Comparison of ENCODE assay signal across 17 mouse cellular contexts in genomic region chr6:73512907-73513306, GRCm38 (mm10). TPM values are rescaled to one million over a fixed set of nuclear protein-coding genes. Genes with fewer than 3 reads are reported as not detected.
DNase-seq lines count a peak whose midpoint lies in the region; ATAC-seq and TF ChIP-seq lines count a peak whose summit lies in the region.
"Had no signal": no experiment of that assay in that cellular context is flagged by ENCODE, and none has a peak within 500 bp of the region (broad histone marks: within the 10 kb centered on the region; RNA-seq: fewer than 3 reads in every experiment).

No protein-coding gene starts in this region.

- no peak overlapping the region for H3K9ac ChIP-seq in hindbrain, postnatal 0 days (replicated peaks; ENCODE audit: low read length)
- no peak overlapping the region for H3K9ac ChIP-seq in hindbrain, embryonic 14.5 days
- H3K9ac ChIP-seq in forebrain, embryonic 14.5 days (ENCODE audit: low read length) = no peak overlapping the region

- H3K27me3 ChIP-seq in hindbrain, postnatal 0 days (ENCODE audit: insufficient read depth, low read length) = no peaks in the 10 kb centered on the region
- no peaks in the 10 kb centered on the region for H3K27me3 ChIP-seq in hindbrain, embryonic 14.5 days (ENCODE audit: control insufficient read depth, insufficient read depth, low read length)
- H3K27me3 ChIP-seq in Patski = no peaks in the 10 kb centered on the region
- no peaks in the 10 kb centered on the region for H3K27me3 ChIP-seq in forebrain, embryonic 14.5 days (replicated peaks; ENCODE audit: control insufficient read depth, insufficient read depth, low read length)

- DNase-seq in hindbrain, postnatal 0 days (ENCODE audit: low spot score) = no peak
- no peak for DNase-seq in hindbrain, embryonic 14.5 days (ENCODE audit: low spot score)
- peak; percentile 6 for DNase-seq in lung, postnatal 10 days
- DNase-seq in lung, adult 2 months = no peak
- DNase-seq in Patski (ENCODE audit: low read depth, low spot score) = no peak
- peak; percentile 12 to 67 for DNase-seq in kidney, postnatal 36 days
- DNase-seq in forebrain, embryonic 14.5 days (ENCODE audit: low spot score) = no peak
- DNase-seq: adrenal gland, adult 2 months; embryo, embryonic 11 days; gastrocnemius, postnatal 10 days; thymus, postnatal 25 days had no signal

- TF ChIP-seq POLR2A in lung, adult 2 months (IDR thresholded peaks at IDR 0.05; ENCODE audit: borderline replicate concordance, extremely low read depth, low read depth, low read length) = no peak

- H3K27ac ChIP-seq in hindbrain, postnatal 0 days = no peak overlapping the region
- H3K27ac ChIP-seq in hindbrain, embryonic 14.5 days = no peak overlapping the region
- H3K27ac ChIP-seq in forebrain, embryonic 14.5 days (ENCODE audit: low read depth, low read length) = no peak overlapping the region

- H3K9me3 ChIP-seq in hindbrain, postnatal 0 days (ENCODE audit: low read length) = no peaks in the 10 kb centered on the region
- H3K9me3 ChIP-seq in hindbrain, embryonic 14.5 days (ENCODE audit: control insufficient read depth, low read length) = no peaks in the 10 kb centered on the region
- H3K9me3 ChIP-seq in forebrain, embryonic 14.5 days (replicated peaks; ENCODE audit: control insufficient read depth, low read length) = no peaks in the 10 kb centered on the region

- 18% methylated on average over 1 of the region's 1 CpGs for WGBS in hindbrain, postnatal 0 days
- 22% methylated on average over 1 of the region's 1 CpGs for WGBS in hindbrain, embryonic 14.5 days
- WGBS in lung, adult 2 months = 29% methylated on average over 1 of the region's 1 CpGs
- WGBS in forebrain, embryonic 14.5 days = 23% methylated on average over 1 of the region's 1 CpGs

- POLR2A ChIA-PET in Patski (lab: Charles Lee) = no interaction called here

- no peak for ATAC-seq in hindbrain, postnatal 0 days
- no peak for ATAC-seq in hindbrain, embryonic 14.5 days (ENCODE audit: low FRiP score)
- ATAC-seq in Patski = no peak
- ATAC-seq in forebrain, embryonic 14.5 days = no peak
- ATAC-seq in megakaryocyte-erythroid progenitor cell, adult 5-6 weeks (replicated peaks; ENCODE audit: low FRiP score, low TSS enrichment, poor library complexity, severe bottlenecking) = no peak

- no peak overlapping the region for H3K4me3 ChIP-seq in hindbrain, postnatal 0 days (ENCODE audit: low read length)
- no peak overlapping the region for H3K4me3 ChIP-seq in hindbrain, embryonic 14.5 days (replicated peaks; ENCODE audit: low read length)
- no peak overlapping the region for H3K4me3 ChIP-seq in lung, adult 2 months (replicated peaks; ENCODE audit: extremely low read depth, low read depth, low read length)
- H3K4me3 ChIP-seq in forebrain, embryonic 14.5 days (ENCODE audit: low read depth, low read length) = no peak overlapping the region

- H3K4me2 ChIP-seq in hindbrain, postnatal 0 days (ENCODE audit: low read depth, low read length) = no peak overlapping the region
- no peak overlapping the region for H3K4me2 ChIP-seq in hindbrain, embryonic 14.5 days (replicated peaks)
- H3K4me2 ChIP-seq in forebrain, embryonic 14.5 days (ENCODE audit: low read length) = no peak overlapping the region

- in situ Hi-C loops in Patski (cut with MboI; ENCODE audit: low pct_unique_long_range_greater_than_20kb) = no loop called here

- no peaks in the 10 kb centered on the region for H3K36me3 ChIP-seq in hindbrain, postnatal 0 days (ENCODE audit: insufficient read depth, low read length)
- no peaks in the 10 kb centered on the region for H3K36me3 ChIP-seq in hindbrain, embryonic 14.5 days (replicated peaks; ENCODE audit: control insufficient read depth, insufficient read depth)
- H3K36me3 ChIP-seq in forebrain, embryonic 14.5 days (ENCODE audit: control insufficient read depth, insufficient read depth, low read length) = no peaks in the 10 kb centered on the region

- no peaks in the 10 kb centered on the region for H3K4me1 ChIP-seq in hindbrain, postnatal 0 days (ENCODE audit: insufficient read depth, low read length)
- no peaks in the 10 kb centered on the region for H3K4me1 ChIP-seq in hindbrain, embryonic 14.5 days (replicated peaks; ENCODE audit: control insufficient read depth, insufficient read depth, low read length)
- H3K4me1 ChIP-seq in lung, adult 2 months (ENCODE audit: control insufficient read depth, insufficient read depth, low read length) = no peaks in the 10 kb centered on the region
- no peaks in the 10 kb centered on the region for H3K4me1 ChIP-seq in forebrain, embryonic 14.5 days (ENCODE audit: control insufficient read depth, insufficient read depth, low read length)

- CTCF ChIA-PET in Patski (lab: Charles Lee) = no interaction called here

- TF ChIP-seq CTCF in hindbrain, postnatal 0 days (IDR thresholded peaks at IDR 0.05; ENCODE audit: low read depth) = peak; percentile 37; the same call in 1 of the 2 replicates
- no peak for TF ChIP-seq CTCF in lung, adult 2 months (IDR thresholded peaks at IDR 0.05; ENCODE audit: insufficient read depth, low read length)
- TF ChIP-seq CTCF in Patski (IDR thresholded peaks at IDR 0.05) = peak; percentile 34

RNA-seq across cellular contexts. Expression of gene 4931417E11Rik, which starts 43.4 kb away (rescaled TPM):
- not detected in 2 replicates for total RNA-seq in hindbrain, postnatal 0 days (2014; rRNA removed)
- not detected in 2 replicates for polyA plus RNA-seq in hindbrain, postnatal 0 days (2015; fragmentation: Nextera tagmentation; extraction: Ambion mirVana)
- not detected in 2 replicates for polyA plus RNA-seq in hindbrain, embryonic 14.5 days (2014; fragmentation: Nextera tagmentation; extraction: Ambion mirVana)
- polyA plus RNA-seq in lung, adult 2 months (2012; rRNA removed) = not detected in 2 replicates
- polyA plus RNA-seq in Patski (2021) = not detected
- polyA plus RNA-seq in forebrain, embryonic 14.5 days (2014; fragmentation: Nextera tagmentation; extraction: Ambion mirVana) = not detected in 2 replicates
- not detected in 2 replicates for total RNA-seq in megakaryocyte-erythroid progenitor cell, adult 5-6 weeks (2014; fragmentation: Nextera tagmentation)
- not detected in 2 replicates for total RNA-seq in megakaryocyte-erythroid progenitor cell, adult 5-6 weeks (2017)
- total RNA-seq: adrenal gland, adult 2 months; gastrocnemius, postnatal 10 days; left cerebral cortex, postnatal 36 days; monocyte, adult 5-6 weeks had no signal
- polyA plus RNA-seq: adrenal gland, adult 2 months; heart, embryonic 16.5 days; large intestine, adult 2 months; small intestine, adult 2 months had no signal

Comparison
In these comparisons a context has a peak if more than half of its experiments do, and no peak if none do; other contexts are left out.
1. DNase-seq: peak in lung, postnatal 10 days (single experiment) and kidney, postnatal 36 days (2 of 2); none in hindbrain, postnatal 0 days (single experiment), hindbrain, embryonic 14.5 days (single experiment), lung, adult 2 months (single experiment), Patski (single experiment) and forebrain, embryonic 14.5 days (single experiment).